Mouse (Mus musculus) neural tube, embryonic 14.5 days (tissue): ENCODE measurements around the gene Psmd1. TPM values are rescaled to one million over a fixed set of nuclear protein-coding genes. Genes with fewer than 3 reads are reported as not detected.
A peak's percentile ranks its signal among the peaks of the same experiment; 100 is the strongest.

Experiments
- ATAC-seq: fragments of 200-750 bp; cut with Nextera tagmentation; 2 replicates; pipeline ENCODE4 v1.8.0; 2017; ENCODE audit warnings: low read depth, mild to moderate bottlenecking, moderate TSS enrichment, moderate library complexity
- H3K27ac ChIP-seq: fragments of 300-500 bp; sonication (generic); 2 replicates; pipeline ENCODE4 v1.5.1; 2014; ENCODE audit warnings: low read depth, mild to moderate bottlenecking, control low read depth, low read length, moderate library complexity, mixed read lengths
- H3K27me3 ChIP-seq: fragments of 300-500 bp; sonication (generic); 2 replicates; pipeline ENCODE4 v1.6.1; 2014; ENCODE audit warnings: low read length; ENCODE audit not compliant: control insufficient read depth, insufficient read depth
- H3K36me3 ChIP-seq: fragments of 300-500 bp; sonication (generic); 2 replicates; pipeline ENCODE4 v1.6.1; 2014; ENCODE audit warnings: low read length, mixed read lengths; ENCODE audit not compliant: control insufficient read depth, insufficient read depth
- H3K4me1 ChIP-seq: fragments of 300-500 bp; sonication (generic); 2 replicates; pipeline ENCODE4 v1.6.1; 2014; ENCODE audit warnings: low read length; ENCODE audit not compliant: control insufficient read depth, insufficient read depth
- H3K4me2 ChIP-seq: fragments of 300-500 bp; sonication (generic); 2 replicates; pipeline ENCODE4 v1.6.1; 2014; ENCODE audit warnings: mild to moderate bottlenecking, low read depth, low read length, control low read depth
- H3K4me3 ChIP-seq: fragments of 300-500 bp; sonication (generic); 2 replicates; pipeline ENCODE4 v1.5.1; 2014; ENCODE audit warnings: low read depth, low read length, control low read depth, mixed read lengths
- H3K9ac ChIP-seq: fragments of 300-500 bp; sonication (generic); replicated peaks from 2 replicates; pipeline ENCODE4 v1.6.1; 2014; ENCODE audit warnings: low read depth, mild to moderate bottlenecking, control low read depth, low read length, mixed read lengths
- H3K9me3 ChIP-seq: fragments of 300-500 bp; sonication (generic); 2 replicates; pipeline ENCODE4 v1.6.1; 2016; ENCODE audit warnings: low read length; ENCODE audit not compliant: control insufficient read depth
- WGBS: fragments of 180-500 bp; shearing (Covaris S2); extraction: QIAGEN DNeasy Blood & Tissue Kit; methylation state at CpG from one replicate; pipeline ENCODE4 v1.1.7; 2014; 5-methylcytosine and 5-hydroxymethylcytosine counted together
- polyA plus RNA-seq: library from polyadenylated mRNA; unstranded; fragments of >200 nt; fragmentation: Nextera tagmentation; extraction: Ambion mirVana; gene quantifications from 2 replicates; pipeline ENCODE4 v1.2.1, GENCODE M21; 2014

The Psmd1 gene
- polyA plus RNA-seq, 1 experiment from 2014 or later: 184 TPM

DNA sequence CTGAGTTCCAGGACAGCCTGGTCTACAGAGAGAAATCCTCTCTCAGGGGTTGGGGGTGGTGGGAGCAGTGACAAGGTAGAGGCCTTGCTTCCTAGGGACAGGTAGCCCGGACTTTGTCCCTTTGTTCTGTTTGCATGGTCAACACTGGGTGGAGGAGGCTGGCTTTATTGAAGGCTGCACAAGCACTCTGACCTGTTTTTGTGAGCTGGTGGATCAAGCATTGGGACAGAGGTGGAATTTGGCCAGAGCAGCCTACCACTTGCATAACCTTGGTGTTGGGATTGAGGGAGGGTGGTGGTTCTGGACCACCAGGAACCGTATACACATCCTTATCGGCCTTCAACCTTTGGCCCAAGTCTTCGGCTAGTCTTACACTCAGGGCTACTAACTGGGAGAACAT lies 7.9 kb upstream of the Psmd1 start:
- Histone ChIP-seq H3K4me3 (no peak overlapping the region), H3K9ac (no peak overlapping the region), H3K36me3 (no peaks in the 10 kb centered on the region), H3K4me1 (no peaks in the 10 kb centered on the region), H3K4me2 (no peak overlapping the region), H3K27ac (no peak overlapping the region), H3K9me3 (no peaks in the 10 kb centered on the region), H3K27me3 (no peaks in the 10 kb centered on the region)
- WGBS: 89% methylated on average over 4 of the region's 4 CpGs
- no peak for ATAC-seq

DNA sequence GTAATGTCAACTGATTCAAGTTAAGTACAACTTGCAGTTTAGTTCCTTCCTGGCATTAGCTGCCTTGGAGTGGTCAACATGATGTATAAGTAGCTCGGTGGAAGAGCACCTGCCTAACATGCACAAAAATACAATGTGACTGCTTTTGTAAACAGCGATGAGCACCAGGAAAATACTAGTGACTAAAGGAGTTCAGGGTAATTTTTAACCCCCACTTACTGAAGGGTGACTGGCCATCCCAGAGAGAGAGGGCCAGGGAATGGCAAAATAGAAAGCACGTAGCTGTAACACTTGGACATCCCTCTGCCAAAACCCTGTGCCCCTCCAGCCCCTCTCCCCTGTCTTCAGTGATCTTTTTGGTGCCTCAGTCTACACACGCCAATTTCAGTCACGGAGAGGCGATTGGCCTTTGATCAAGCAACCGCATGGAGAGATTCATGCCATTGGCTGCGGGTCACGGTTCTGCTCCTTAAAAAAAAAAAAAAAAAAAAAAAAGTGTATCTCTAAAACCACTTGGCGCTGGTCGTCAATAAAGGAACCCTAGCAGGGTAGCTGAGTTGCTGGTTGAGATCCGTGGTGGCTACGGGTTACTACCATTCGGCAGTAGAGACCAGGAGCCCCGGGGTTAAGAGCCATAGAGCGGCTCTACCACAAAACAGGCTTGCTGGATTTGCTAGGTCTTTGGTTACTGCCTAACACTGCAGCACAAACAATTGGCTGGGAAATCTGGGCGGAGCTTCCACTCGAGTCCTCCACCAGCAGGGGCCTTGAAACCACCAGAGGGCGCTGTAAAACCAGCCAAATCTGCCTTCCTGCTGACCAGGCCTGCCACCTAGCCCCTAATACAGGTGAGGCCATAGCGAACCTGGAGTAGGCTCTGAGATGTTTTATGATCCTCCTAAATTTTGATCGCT lies 5.1 kb upstream of the Psmd1 start:
- Histone ChIP-seq H3K4me3 (peak overlapping the region; percentile 32), H3K9ac (peak overlapping the region; percentile 39; the same call in 1 of the 2 replicates), H3K9me3 (no peaks in the 10 kb centered on the region), H3K36me3 (no peaks in the 10 kb centered on the region), H3K27ac (peak overlapping the region; percentile 28; the same call in 1 of the 2 replicates), H3K4me2 (peak overlapping the region; percentile 54), H3K4me1 (no peaks in the 10 kb centered on the region), H3K27me3 (no peaks in the 10 kb centered on the region)
- 11% methylated on average over 21 of the region's 21 CpGs for WGBS
- peak; percentile 81 for ATAC-seq

DNA sequence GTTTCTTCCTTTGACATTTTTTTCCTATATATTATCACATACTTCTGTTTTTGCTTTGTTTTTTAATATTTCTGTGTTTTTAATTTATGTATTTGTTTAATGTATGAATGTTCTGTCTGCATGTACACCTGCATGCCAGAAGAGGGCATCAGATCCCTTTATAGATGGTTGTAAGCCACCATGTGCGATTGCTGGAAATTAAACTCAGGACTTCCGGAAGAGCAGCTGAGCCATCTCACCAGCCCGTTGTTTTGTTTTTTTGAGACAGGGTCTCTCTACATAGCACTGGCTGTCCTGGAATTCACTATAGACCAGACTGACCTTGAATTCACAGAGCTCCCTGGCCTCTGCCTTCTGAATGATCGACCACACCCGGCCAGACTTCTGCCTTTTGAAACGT lies 1.7 kb upstream of the Psmd1 start:
- Histone ChIP-seq H3K4me3 (no peak overlapping the region), H3K27me3 (no peaks in the 10 kb centered on the region), H3K9ac (no peak overlapping the region), H3K27ac (no peak overlapping the region), H3K4me2 (no peak overlapping the region), H3K36me3 (no peaks in the 10 kb centered on the region), H3K4me1 (peaks cover 6% of the 10 kb centered on the region), H3K9me3 (no peaks in the 10 kb centered on the region)
- ATAC-seq: no peak
- WGBS: 91% methylated on average over 6 of the region's 6 CpGs

DNA sequence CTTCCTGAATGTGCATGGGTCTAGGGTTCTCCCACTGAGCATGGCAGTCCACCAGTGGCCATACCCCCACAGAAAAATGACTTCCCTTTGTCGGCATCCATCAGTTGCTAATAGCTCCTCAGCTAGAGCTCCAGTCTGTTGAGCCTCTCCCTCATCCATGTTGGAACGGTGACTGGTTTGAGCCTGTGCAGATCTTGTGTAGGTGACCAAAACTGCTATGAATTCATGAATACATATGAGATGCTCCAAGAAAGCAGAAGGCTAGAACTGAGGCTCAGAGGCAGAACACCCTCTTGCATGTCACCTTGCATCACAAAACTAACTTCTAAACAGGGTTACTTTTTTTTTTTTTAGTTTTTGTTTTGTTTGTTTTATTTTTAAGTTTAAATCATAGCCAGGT lies 12.4 kb downstream of the Psmd1 start:
- 97% methylated on average over 2 of the region's 2 CpGs for WGBS

DNA sequence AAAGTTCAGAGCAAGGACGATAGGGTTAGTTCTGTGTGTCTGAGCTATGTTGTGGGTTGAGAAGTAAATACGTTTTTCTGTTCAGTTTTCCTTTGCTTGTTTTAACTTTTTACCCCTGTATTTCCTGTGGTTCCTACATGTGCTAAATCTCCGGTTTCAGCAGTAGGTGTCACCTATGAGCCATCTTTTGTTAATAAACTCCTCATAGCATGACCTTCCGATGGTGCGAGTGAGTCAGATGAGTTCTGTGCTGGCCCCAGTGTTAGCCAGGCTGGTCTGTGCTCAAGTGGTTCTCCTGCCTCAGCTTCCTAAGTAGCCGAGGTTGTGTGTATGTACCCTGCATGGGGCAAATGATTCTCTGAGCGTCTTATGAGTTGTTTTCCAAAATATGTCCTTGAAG lies 30.2 kb downstream of the Psmd1 start:
- Histone ChIP-seq H3K4me3 (no peak overlapping the region), H3K9ac (no peak overlapping the region), H3K4me1 (no peaks in the 10 kb centered on the region), H3K4me2 (no peak overlapping the region), H3K27me3 (no peaks in the 10 kb centered on the region), H3K9me3 (no peaks in the 10 kb centered on the region), H3K36me3 (peaks cover 35% of the 10 kb centered on the region), H3K27ac (no peak overlapping the region)
- 92% methylated on average over 7 of the region's 7 CpGs for WGBS
- ATAC-seq: no peak

More for the DNA sequence above, 12.4 kb downstream of the Psmd1 start:
- H3K9ac ChIP-seq: no peak overlapping the region
- no peak overlapping the region for H3K4me3 ChIP-seq
- H3K27ac ChIP-seq: no peak overlapping the region
- no peak overlapping the region for H3K4me2 ChIP-seq
- H3K27me3 ChIP-seq: no peaks in the 10 kb centered on the region
- H3K4me1 ChIP-seq: no peaks in the 10 kb centered on the region
- H3K9me3 ChIP-seq: no peaks in the 10 kb centered on the region
- ATAC-seq: no peak
- H3K36me3 ChIP-seq: peaks cover 43% of the 10 kb centered on the region

DNA sequence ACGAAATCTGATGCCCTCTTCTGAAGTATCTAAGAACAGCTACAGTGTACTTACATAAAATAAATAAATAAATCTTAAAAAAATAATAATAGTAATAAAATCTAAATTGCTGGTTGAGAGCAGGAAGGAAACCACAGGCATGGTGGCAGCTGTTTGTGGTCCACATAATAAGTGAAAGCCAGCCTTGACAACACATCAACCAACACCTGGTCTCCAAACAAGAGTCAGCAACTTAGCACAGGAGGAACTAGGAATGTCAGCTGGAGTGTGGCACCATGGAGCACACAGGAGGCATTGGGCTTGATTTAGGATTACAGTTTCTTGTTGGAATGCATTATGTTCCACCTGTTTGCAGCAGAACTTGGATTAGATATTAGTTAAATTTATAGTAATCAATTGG lies 40.9 kb downstream of the Psmd1 start:
- Histone ChIP-seq H3K27me3 (no peaks in the 10 kb centered on the region), H3K4me3 (no peak overlapping the region), H3K9ac (no peak overlapping the region), H3K36me3 (no peaks in the 10 kb centered on the region), H3K9me3 (no peaks in the 10 kb centered on the region), H3K4me2 (no peak overlapping the region), H3K4me1 (no peaks in the 10 kb centered on the region), H3K27ac (no peak overlapping the region)
- no peak for ATAC-seq
- whole genome bisulfite sequencing: 93% methylated on average over 1 of the region's 1 CpGs

DNA sequence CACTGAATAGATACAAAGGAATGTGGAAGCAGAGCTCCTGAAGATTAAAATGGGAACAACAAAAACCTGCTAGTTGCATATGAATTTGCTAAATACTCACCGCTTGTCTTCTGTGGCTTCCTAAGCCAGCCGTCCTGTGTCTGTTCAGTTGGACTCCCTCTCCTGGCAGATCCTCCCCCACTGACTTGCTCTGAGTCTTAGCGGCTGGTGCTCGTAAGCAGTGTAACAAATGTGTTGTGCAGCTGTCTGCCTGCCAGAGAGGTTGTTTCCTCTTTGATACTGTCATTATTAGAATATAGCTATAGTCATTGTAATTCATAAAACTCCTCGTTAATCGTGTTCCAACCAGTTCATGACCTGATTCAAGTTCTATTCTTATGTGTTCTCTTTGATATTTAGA lies 47.6 kb downstream of the Psmd1 start, which contains the start of gene Htr2b:
TSS of gene Htr2b (minus strand) at position 192 of the 400 bp plus-strand sequence.
- Histone ChIP-seq H3K36me3 (0 out of 2 replicates have a peak, but pooled peaks cover 5% of the 10 kb centered on the region), H3K4me2 (no peak within 1 kb of the TSS), H3K27ac (no peak within 1 kb of the TSS), H3K9ac (no peak within 1 kb of the TSS), H3K27me3 (no peaks in the 10 kb centered on the region), H3K4me1 (no peaks in the 10 kb centered on the region), H3K9me3 (no peaks in the 10 kb centered on the region), H3K4me3 (no peak within 1 kb of the TSS)
- WGBS: 61% methylated on average over 6 of the region's 6 CpGs
- ATAC-seq: no peak

DNA sequence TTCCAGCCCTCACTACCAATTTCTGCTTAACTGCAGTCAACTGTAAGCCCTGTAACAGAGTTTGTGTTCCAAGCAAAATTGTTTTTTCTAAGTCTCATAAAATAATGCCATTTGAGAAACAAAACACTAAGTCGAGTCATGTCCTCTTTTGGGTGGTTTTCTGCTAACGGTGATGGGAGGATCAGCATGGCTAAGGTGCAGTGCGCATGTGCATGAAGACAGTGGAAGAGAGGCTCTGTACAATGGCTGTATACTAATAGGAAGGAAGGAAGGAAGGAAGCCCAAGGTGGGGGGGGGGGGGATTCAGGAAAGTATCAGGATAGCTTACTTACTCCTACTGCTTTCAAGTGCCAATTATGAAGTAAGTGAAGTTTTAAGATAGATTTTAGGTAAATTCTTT lies 50.0 kb downstream of the Psmd1 start:
- no peak overlapping the region for H3K4me3 ChIP-seq
- H3K4me2 ChIP-seq: no peak overlapping the region
- H3K9ac ChIP-seq: no peak overlapping the region
- H3K36me3 ChIP-seq: peaks cover 15% of the 10 kb centered on the region
- WGBS: 90% methylated on average over 3 of the region's 3 CpGs
- no peaks in the 10 kb centered on the region for H3K27me3 ChIP-seq
- no peaks in the 10 kb centered on the region for H3K4me1 ChIP-seq
- no peaks in the 10 kb centered on the region for H3K9me3 ChIP-seq
- H3K27ac ChIP-seq: no peak overlapping the region
- ATAC-seq: no peak

DNA sequence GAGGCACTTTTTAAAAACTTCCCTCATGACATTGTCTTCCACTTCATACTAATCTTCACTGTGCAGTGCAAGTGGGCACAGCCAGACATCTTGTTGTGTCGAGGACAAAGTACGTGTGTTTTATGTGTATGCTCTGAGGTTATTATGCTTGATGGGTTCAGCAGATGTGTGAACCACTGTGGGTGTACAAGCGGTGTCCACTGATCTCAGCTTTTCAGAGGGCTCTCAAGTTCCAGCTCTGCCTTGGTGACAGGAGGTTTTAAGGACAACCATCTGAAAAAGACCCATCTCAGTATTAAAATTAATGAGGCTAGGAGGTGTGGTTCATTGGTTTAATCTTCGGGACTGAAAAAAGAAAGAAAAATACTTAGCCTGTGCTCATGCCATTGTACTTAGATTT lies 55.4 kb downstream of the Psmd1 start:
- no peak for ATAC-seq
- H3K27ac ChIP-seq: no peak overlapping the region
- no peaks in the 10 kb centered on the region for H3K27me3 ChIP-seq
- no peak overlapping the region for H3K9ac ChIP-seq
- H3K4me2 ChIP-seq: no peak overlapping the region
- H3K4me1 ChIP-seq: no peaks in the 10 kb centered on the region
- no peak overlapping the region for H3K4me3 ChIP-seq
- no peaks in the 10 kb centered on the region for H3K9me3 ChIP-seq
- H3K36me3 ChIP-seq: peaks cover 20% of the 10 kb centered on the region
- WGBS: 91% methylated on average over 4 of the region's 4 CpGs
